Mouse (Mus musculus) hindbrain, embryonic 15.5 days (tissue): ENCODE results near the gene Sept11. TPM values are rescaled to one million over a fixed set of nuclear protein-coding genes. Genes with fewer than 3 reads are reported as not detected.

Experiments
- ATAC-seq: fragments of 200-750 bp; cut with Nextera tagmentation; 2 replicates; pipeline ENCODE4 v1.8.0; 2017; ENCODE audit warnings: low read depth, moderate number of reproducible peaks, moderate TSS enrichment; ENCODE audit not compliant: low FRiP score
- H3K27ac ChIP-seq: fragments of 300-500 bp; sonication (generic); replicated peaks from 2 replicates; pipeline ENCODE4 v1.5.1; 2015; ENCODE audit warnings: mild to moderate bottlenecking, inconsistent platforms
- H3K27me3 ChIP-seq: fragments of 300-500 bp; sonication (generic); 2 replicates; pipeline ENCODE4 v1.6.1; 2015; ENCODE audit warnings: control low read depth, inconsistent platforms
- H3K36me3 ChIP-seq: fragments of 300-500 bp; sonication (generic); 2 replicates; pipeline ENCODE4 v1.6.1; 2015; ENCODE audit warnings: control low read depth, inconsistent platforms
- H3K4me1 ChIP-seq: fragments of 300-500 bp; sonication (generic); replicated peaks from 2 replicates; pipeline ENCODE4 v1.6.1; 2015; ENCODE audit warnings: control low read depth, inconsistent platforms
- H3K4me2 ChIP-seq: fragments of 300-500 bp; sonication (generic); 2 replicates; pipeline ENCODE4 v1.6.1; 2015; ENCODE audit warnings: moderate library complexity, mild to moderate bottlenecking, inconsistent platforms
- H3K4me3 ChIP-seq: fragments of 300-500 bp; sonication (generic); 2 replicates; pipeline ENCODE4 v1.5.1; 2015; ENCODE audit warnings: mild to moderate bottlenecking, inconsistent platforms
- H3K9ac ChIP-seq: fragments of 300-500 bp; sonication (generic); 2 replicates; pipeline ENCODE4 v1.6.1; 2015; ENCODE audit warnings: inconsistent platforms
- H3K9me3 ChIP-seq: fragments of 300-500 bp; sonication (generic); 2 replicates; pipeline ENCODE4 v1.6.1; 2016; ENCODE audit warnings: control low read depth, inconsistent platforms
- WGBS: fragments of 180-500 bp; shearing (Covaris S2); methylation state at CpG from one replicate; pipeline ENCODE4 v1.1.7; 2015; 5-methylcytosine and 5-hydroxymethylcytosine counted together
- polyA plus RNA-seq: library from polyadenylated mRNA; unstranded; fragments of >200 nt; fragmentation: Nextera tagmentation; extraction: Ambion mirVana; gene quantifications from 2 replicates; pipeline ENCODE4 v1.2.1, GENCODE M21; 2015

Gene Sept11
- polyA plus RNA-seq, result 148 and 151 TPM in 2 replicates

- H3K27me3 ChIP-seq, result no peaks in the 10 kb centered on the region
- WGBS, result under 1% methylated on average over 63 of the region's 63 CpGs
- peak within 1 kb of the TSS; percentile 96 for H3K27ac ChIP-seq
- peak; percentile 93 for ATAC-seq
- no peaks in the 10 kb centered on the region for H3K36me3 ChIP-seq
- no peaks in the 10 kb centered on the region for H3K9me3 ChIP-seq
- H3K4me3 ChIP-seq, result peak within 1 kb of the TSS; percentile 79
- peaks cover 49% of the 10 kb centered on the region for H3K4me1 ChIP-seq
- H3K9ac ChIP-seq, result peak within 1 kb of the TSS; percentile 89
- peak within 1 kb of the TSS; percentile 90 for H3K4me2 ChIP-seq
Observed at GRCm38 (mm10) chr5:93092857-93093622, at the start of gene Sept11. Gene Sept11 (plus strand): TSS chr5:93093437.

- H3K27me3 ChIP-seq, result peaks cover 67% of the 10 kb centered on the region
- H3K4me1 ChIP-seq, result peaks cover 22% of the 10 kb centered on the region
- H3K4me2 ChIP-seq, result peak overlapping the region; percentile 92
- H3K36me3 ChIP-seq, result no peaks in the 10 kb centered on the region
- H3K4me3 ChIP-seq, result peak overlapping the region; percentile 48
- no peak overlapping the region for H3K27ac ChIP-seq
- 2% methylated on average over 69 of the region's 69 CpGs for WGBS
- peak overlapping the region; percentile 31; the same call in 1 of the 2 replicates for H3K9ac ChIP-seq
- no peak for ATAC-seq
- no peaks in the 10 kb centered on the region for H3K9me3 ChIP-seq
Observed at GRCm38 (mm10) chr5:93043688-93044583, 49.3 kb upstream of the Sept11 start.

GRCm38 (mm10) chr5:93044584-93045370 lies 48.5 kb upstream of the Sept11 start, which contains the start of gene Sowahb:
Gene Sowahb (minus strand): TSS chr5:93045022.
- peak; percentile 71 for ATAC-seq
- peaks cover 74% of the 10 kb centered on the region for H3K27me3 ChIP-seq
- WGBS, result under 1% methylated on average over 68 of the region's 68 CpGs

GRCm38 (mm10) chr5:93045371-93045714 lies 47.9 kb upstream of the Sept11 start:
- Histone ChIP-seq H3K27me3 (peaks cover 74% of the 10 kb centered on the region), H3K27ac (no peak overlapping the region), H3K4me1 (peaks cover 22% of the 10 kb centered on the region), H3K9me3 (no peaks in the 10 kb centered on the region), H3K36me3 (no peaks in the 10 kb centered on the region), H3K4me2 (peak overlapping the region; percentile 92), H3K4me3 (peak overlapping the region; percentile 48), H3K9ac (peak overlapping the region; percentile 31)
- peak; percentile 7; the same call in 1 of the 2 replicates for ATAC-seq
- WGBS, result under 1% methylated on average over 19 of the region's 19 CpGs

More at GRCm38 (mm10) chr5:93044584-93045370, 48.5 kb upstream of the Sept11 start, which contains the start of gene Sowahb:
- no peaks in the 10 kb centered on the region for H3K9me3 ChIP-seq
- H3K4me1 ChIP-seq, result peaks cover 22% of the 10 kb centered on the region
- no peaks in the 10 kb centered on the region for H3K36me3 ChIP-seq
- H3K4me2 ChIP-seq, result peak within 1 kb of the TSS; percentile 92
- no peak within 1 kb of the TSS for H3K27ac ChIP-seq
- H3K9ac ChIP-seq, result peak within 1 kb of the TSS; percentile 31
- H3K4me3 ChIP-seq, result peak within 1 kb of the TSS; percentile 48

DNA sequence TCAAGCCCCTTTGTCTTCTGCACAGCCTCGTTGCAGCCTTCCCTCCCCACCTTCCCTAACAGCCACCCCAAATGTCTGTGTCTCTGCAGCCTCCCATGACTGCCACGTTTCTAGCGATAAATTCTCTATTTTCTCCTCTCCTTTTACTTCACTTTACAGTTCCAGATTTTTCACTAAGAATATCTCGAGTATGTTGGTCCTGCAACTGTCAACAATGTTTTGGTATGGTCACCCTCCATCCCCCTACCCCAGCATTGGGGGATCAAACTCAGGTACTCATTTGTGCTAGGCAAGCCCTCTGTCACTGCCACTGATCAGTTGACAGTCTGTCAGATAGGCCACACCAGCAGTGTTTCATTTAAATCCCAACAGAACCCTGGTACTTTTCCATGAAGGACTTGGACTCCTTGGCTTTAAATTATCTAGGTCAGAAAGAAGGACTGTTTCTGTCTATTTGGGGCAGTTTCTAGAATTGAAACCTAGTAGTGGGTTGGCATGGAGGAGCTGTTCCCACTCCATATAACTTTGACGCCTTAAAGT lies 46.9 kb upstream of the Sept11 start:
- Histone ChIP-seq H3K9ac (no peak overlapping the region), H3K4me3 (no peak overlapping the region), H3K4me1 (peaks cover 22% of the 10 kb centered on the region), H3K9me3 (no peaks in the 10 kb centered on the region), H3K27ac (no peak overlapping the region), H3K4me2 (no peak overlapping the region), H3K27me3 (peaks cover 71% of the 10 kb centered on the region), H3K36me3 (no peaks in the 10 kb centered on the region)
- ATAC-seq, result no peak
- WGBS, result 35% methylated on average over 5 of the region's 5 CpGs

GRCm38 (mm10) chr5:93048481-93049240 lies 44.6 kb upstream of the Sept11 start:
- Histone ChIP-seq H3K27ac (no peak overlapping the region), H3K9me3 (no peaks in the 10 kb centered on the region), H3K36me3 (no peaks in the 10 kb centered on the region), H3K4me3 (no peak overlapping the region), H3K9ac (no peak overlapping the region), H3K27me3 (peaks cover 51% of the 10 kb centered on the region), H3K4me1 (peaks cover 18% of the 10 kb centered on the region), H3K4me2 (no peak overlapping the region)
- 63% methylated on average over 13 of the region's 13 CpGs for WGBS
- no peak for ATAC-seq

DNA sequence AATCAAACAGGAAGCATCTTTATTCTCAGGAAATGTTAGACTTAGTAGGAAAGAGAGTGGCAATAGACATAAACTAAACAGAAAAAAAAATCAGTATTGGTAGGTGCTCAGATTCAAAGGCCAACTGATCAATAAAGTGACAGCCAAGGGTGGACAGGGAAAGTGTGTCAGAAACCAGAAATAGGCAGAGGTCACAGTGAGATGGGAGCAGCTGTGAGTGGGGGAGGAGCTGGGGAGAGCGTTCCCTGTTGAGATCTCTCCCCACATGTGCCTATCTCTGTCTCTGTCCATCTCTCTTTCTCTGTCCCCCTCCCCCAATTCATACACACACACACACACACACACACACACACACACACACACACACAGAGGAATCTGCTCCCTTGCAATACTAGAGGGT lies 43.3 kb upstream of the Sept11 start:
- WGBS, result 67% methylated on average over 1 of the region's 1 CpGs
- no peaks in the 10 kb centered on the region for H3K36me3 ChIP-seq
- H3K9ac ChIP-seq, result no peak overlapping the region
- no peak overlapping the region for H3K4me2 ChIP-seq
- peaks cover 5% of the 10 kb centered on the region for H3K4me1 ChIP-seq
- H3K27ac ChIP-seq, result no peak overlapping the region
- H3K4me3 ChIP-seq, result no peak overlapping the region
- peaks cover 38% of the 10 kb centered on the region for H3K27me3 ChIP-seq
- no peak for ATAC-seq
- no peaks in the 10 kb centered on the region for H3K9me3 ChIP-seq

DNA sequence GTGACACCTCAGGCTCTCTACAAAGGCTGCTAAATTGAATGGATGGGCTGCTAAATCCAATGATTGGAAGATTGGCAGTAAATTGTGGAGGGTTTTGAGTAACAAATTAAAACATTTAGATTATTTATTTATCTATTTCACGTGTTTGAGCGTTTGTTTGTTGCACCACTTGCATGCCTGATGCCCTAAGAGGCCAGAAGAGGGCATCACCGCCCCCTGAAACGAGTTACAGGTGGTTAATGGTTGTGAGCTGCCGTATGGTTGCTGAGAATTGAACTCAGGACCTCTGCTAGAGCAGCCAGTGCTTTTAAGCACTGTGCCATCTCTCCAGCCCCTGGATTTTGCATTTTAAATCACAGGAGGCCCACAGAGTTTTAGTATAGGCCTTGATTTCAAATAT lies 42.2 kb upstream of the Sept11 start:
- Histone ChIP-seq H3K4me1 (no peaks in the 10 kb centered on the region), H3K9me3 (no peaks in the 10 kb centered on the region), H3K36me3 (no peaks in the 10 kb centered on the region), H3K9ac (no peak overlapping the region), H3K27me3 (peaks cover 30% of the 10 kb centered on the region), H3K27ac (no peak overlapping the region), H3K4me2 (no peak overlapping the region), H3K4me3 (no peak overlapping the region)
- WGBS, result 52% methylated on average over 5 of the region's 5 CpGs
- no peak for ATAC-seq

- Histone ChIP-seq H3K4me1 (no peaks in the 10 kb centered on the region), H3K4me2 (no peak overlapping the region), H3K27ac (no peak overlapping the region), H3K9ac (no peak overlapping the region), H3K9me3 (no peaks in the 10 kb centered on the region), H3K36me3 (no peaks in the 10 kb centered on the region), H3K4me3 (no peak overlapping the region), H3K27me3 (peaks cover 20% of the 10 kb centered on the region)
- ATAC-seq, result no peak
- 78% methylated on average over 9 of the region's 9 CpGs for whole genome bisulfite sequencing
Observed at GRCm38 (mm10) chr5:93051951-93052350, 41.3 kb upstream of the Sept11 start.

DNA sequence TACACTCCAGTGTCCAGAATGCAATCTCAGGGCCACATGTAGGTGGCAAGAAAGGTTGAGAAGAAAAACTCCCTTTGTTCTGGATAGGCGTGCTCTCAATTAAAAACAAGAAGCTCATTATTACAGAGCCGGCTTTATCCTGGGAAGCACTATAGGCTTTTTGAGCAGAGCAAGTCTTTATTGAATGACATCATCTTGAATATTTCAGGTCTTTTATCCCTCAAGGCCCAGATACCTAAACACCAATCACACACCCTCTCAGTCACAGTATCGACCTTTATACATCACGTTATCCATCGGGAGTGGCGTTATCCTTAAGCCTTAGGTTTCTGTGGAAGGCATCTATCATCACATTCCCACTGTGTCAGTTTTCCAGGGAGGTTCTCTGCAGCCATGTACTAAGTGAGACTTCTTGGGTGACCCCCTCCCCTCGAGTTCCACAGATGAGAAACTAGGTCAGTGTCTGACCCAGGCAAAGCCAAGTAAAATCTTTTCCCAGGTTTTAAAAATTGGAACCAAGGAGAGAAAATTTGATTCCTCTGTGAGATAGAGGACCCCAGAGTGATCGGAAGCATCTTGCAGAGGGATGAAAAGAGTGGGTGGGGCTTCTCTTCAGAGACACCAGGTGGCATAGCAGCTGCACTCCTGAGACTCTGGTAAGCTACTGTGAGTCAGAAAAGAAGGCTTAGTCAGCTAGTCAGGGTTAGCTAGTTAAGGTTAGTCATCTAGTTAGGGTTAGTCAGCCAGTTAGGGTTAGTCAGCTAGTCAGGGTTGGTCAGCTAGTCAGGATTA lies 39.4 kb upstream of the Sept11 start:
- WGBS, result 61% methylated on average over 8 of the region's 8 CpGs
- H3K36me3 ChIP-seq, result no peaks in the 10 kb centered on the region

More for the DNA sequence above, 39.4 kb upstream of the Sept11 start:
- H3K9me3 ChIP-seq, result no peaks in the 10 kb centered on the region
- no peak overlapping the region for H3K27ac ChIP-seq
- no peak for ATAC-seq
- H3K4me3 ChIP-seq, result no peak overlapping the region
- H3K9ac ChIP-seq, result no peak overlapping the region
- no peaks in the 10 kb centered on the region for H3K4me1 ChIP-seq
- H3K4me2 ChIP-seq, result no peak overlapping the region
- H3K27me3 ChIP-seq, result peaks cover 8% of the 10 kb centered on the region; the same call in 1 of the 2 replicates
